Mouse (Mus musculus) central nervous system, embryonic 18 days (tissue): ENCODE data around the gene Serpinb2. TPM values are rescaled to one million over a fixed set of nuclear protein-coding genes. Genes with fewer than 3 reads are reported as not detected.

ENCODE experiments used
- polyA plus RNA-seq: library from polyadenylated mRNA; depleted of rRNA; stranded (reverse); fragments of >200 nt; gene quantifications from 2 replicates; pipeline ENCODE4 v1.2.3, GENCODE M21; 2012; rRNA removed

Gene Serpinb2
- polyA plus RNA-seq: 0.12 and 4.2 TPM in 2 replicates

GRCm38 (mm10) chr1:107511252-107511651 lies at the start of gene Serpinb2:
TSS of gene Serpinb2 (plus strand) at chr1:107511423.

Other genes starting within 250 kb of the Serpinb2 start
- not detected in 2 replicates for gene Serpinb3b, start 233.1 kb upstream of the Serpinb2 start, polyA plus RNA-seq
- not detected in 2 replicates for gene Serpinb3c, start 233.1 kb upstream of the Serpinb2 start, polyA plus RNA-seq
- 0.09 TPM in 1 of 2 replicates, not detected in the other for gene Serpinb11, start 150.2 kb upstream of the Serpinb2 start, polyA plus RNA-seq
- not detected in 2 replicates for gene Serpinb7, start 111.8 kb upstream of the Serpinb2 start, polyA plus RNA-seq
- gene Serpinb8, start 78.6 kb downstream of the Serpinb2 start, polyA plus RNA-seq: 0.74 and 0.97 TPM in 2 replicates